Mouse (Mus musculus): ENCODE measurements at regions not wholly inside any gene's neighbourhood (a gene's known extent, or its start where the extent isn't known, plus 50 kb on each side); places are given as distances from the start of the nearest gene placed in this dataset.

GRCm38 (mm10) chr14:24766260-24766659 is 279.3 kb downstream of the Rps24 start:
- TF ChIP-seq CTCF (IDR thresholded peaks at IDR 0.05; ENCODE audit: borderline replicate concordance, extremely low read depth, insufficient read depth, insufficient read length), result no peak
- TF ChIP-seq POLR2A (IDR thresholded peaks at IDR 0.05; ENCODE audit: borderline replicate concordance, extremely low read depth, insufficient read depth, insufficient read length, poor library complexity, severe bottlenecking), result no peak

Measured in brain, embryonic 14.5 days (tissue).